Mouse (Mus musculus) kidney, adult 11 months (tissue): ENCODE measurements around the gene Gpx3.
"Not testable (repeated sequence)": the region's sequence is repeated elsewhere in the genome, so short reads cannot be mapped to it uniquely, and the experiment has no call there.

Source experiments
- DNase-seq: peaks from one replicate; pipeline ENCODE4 v3.0.0; 2022

Gpx3 gene

GRCm38 (mm10) chr11:54950684-54951083 lies 48.4 kb downstream of the Gpx3 start:
- no peak for DNase-seq

DNA sequence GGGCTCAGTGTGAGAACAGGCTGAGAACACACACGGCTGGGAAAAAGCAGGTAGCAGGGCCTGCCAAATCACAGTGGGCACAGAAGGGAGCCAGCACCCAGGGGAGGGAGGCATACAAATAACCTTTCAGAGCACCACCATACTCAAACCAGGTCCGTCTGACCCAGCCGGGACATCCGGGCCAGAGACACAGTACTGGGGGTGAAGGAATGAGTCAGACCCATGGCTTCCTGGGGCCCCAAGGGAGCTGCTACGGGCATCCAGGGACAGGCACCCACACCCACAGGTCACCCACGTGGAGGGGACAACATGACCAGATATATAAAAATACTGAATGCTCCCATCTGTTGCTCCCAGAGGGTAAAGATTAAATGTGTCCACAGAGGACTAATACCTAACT lies 50.4 kb downstream of the Gpx3 start:
- no peak for DNase-seq

GRCm38 (mm10) chr11:54953993-54954446 lies 51.8 kb downstream of the Gpx3 start:
- DNase-seq = no peak

GRCm38 (mm10) chr11:54954716-54955115 lies 52.5 kb downstream of the Gpx3 start:
- DNase-seq = no peak

DNA sequence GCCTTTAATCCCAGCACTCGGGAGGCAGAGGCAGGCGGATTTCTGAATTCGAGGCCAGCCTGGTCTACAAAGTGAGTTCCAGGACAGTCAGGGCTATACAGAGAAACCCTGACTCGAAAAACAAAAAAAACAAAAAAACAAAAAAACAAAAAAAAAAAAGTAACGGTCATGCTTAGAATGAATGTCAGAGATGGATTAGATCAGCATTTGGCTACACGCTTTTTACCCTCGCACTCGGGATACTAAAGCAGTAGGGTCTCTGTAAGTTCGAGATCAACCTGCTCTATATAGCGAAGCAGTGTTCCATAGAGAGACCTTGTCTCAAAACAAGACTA lies 53.1 kb downstream of the Gpx3 start:
- DNase-seq = not testable (repeated sequence)

GRCm38 (mm10) chr11:54955735-54956480 lies 53.7 kb downstream of the Gpx3 start:
- DNase-seq = peak; percentile 98

DNA sequence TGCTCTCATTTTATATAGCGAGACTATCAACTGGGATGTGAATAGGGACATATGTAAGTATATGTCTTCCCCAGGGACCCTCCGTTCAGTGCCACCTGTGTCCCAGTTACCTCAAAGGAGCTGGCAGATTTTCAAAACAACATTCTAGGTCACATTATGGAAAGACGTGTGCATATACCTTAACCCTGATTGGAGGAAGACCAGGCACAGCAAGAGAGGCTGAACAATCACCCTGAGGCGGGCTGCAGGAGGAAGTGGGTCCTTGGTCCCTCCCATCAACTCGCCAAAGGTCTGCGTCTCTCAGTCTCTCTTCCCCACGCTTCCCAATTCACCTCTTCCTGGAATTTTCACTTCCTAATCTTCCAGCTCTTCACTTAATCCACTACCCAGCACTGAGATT lies 54.7 kb downstream of the Gpx3 start:
- DNase-seq = no peak

DNA sequence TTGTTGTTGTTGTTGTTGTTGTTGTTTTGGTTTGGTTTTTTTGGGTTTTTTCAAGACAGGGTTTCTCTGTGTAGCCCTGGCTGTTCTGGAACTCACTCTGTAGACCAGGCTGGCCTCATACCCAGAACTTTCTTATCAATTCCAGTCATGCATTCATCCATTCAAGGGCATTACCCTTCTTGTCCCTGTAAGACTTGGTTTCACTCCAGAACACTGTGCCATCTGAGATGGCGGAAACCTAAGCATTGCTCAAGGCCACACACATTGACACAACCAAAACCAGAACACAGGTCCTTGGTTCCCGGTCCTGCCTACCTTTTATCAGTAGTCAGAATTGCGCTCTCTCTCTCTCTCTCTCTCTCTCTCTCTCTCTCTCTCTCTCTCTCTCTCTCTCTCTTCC lies 55.5 kb downstream of the Gpx3 start:
- DNase-seq = not testable (repeated sequence)

DNA sequence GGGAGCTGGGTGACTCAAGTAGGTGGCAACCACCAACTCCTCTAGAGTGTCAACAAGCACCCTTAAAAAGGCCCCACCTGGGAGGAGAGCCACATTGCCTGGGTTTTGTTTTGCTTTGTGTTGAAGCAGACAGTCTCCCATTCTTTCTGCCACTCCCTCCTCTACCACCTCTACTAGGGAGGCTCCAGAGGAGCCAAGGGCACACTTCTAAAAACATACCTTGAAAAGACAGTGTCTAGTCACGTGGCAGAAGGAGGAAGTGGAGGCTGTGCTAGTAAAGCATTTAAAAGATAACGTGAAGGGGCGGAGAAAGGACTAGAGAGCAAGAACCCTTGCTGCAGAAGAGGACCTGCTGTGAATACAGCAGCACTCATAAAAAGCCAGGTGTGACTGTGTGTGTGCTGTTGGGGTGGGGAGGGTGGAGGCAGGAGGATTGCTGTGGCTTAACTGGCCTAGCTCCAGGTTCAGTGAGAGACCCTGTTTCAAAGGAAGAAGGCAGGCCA lies 56.4 kb downstream of the Gpx3 start:
- no peak for DNase-seq
